Mouse (Mus musculus): ENCODE measurements around the gene Slc22a5.
A peak's percentile ranks its signal among the peaks of the same experiment; 100 is the strongest.
"Not testable (repeated sequence)": the region's sequence is repeated elsewhere in the genome, so short reads cannot be mapped to it uniquely, and the experiment has no call there.

Slc22a5 gene

GRCm38 (mm10) chr11:53891505-53892451, at the start of gene Slc22a5:
Gene Slc22a5 (minus strand): TSS chr11:53891660.
- TF ChIP-seq NANOG (IDR thresholded peaks at IDR 0.05; ENCODE audit: borderline replicate concordance, low read length), result no peak
- TF ChIP-seq CTCF (conservative IDR thresholded peaks at IDR 0.05; ENCODE audit: low read length), result no peak
- no peak for TF ChIP-seq POU5F1 (IDR thresholded peaks at IDR 0.05; ENCODE audit: borderline replicate concordance, low read length)
- peak within 1 kb of the TSS; percentile 84 for H3K4me3 ChIP-seq (replicated peaks; ENCODE audit: low read length)

GRCm38 (mm10) chr11:53931944-53932318, 40.5 kb upstream of the Slc22a5 start:
- not testable (repeated sequence) for H3K9me3 ChIP-seq (ENCODE audit: low read length); H3K36me3 ChIP-seq (ENCODE audit: insufficient read depth, low read length); H3K4me3 ChIP-seq (replicated peaks; ENCODE audit: low read length); H3K27me3 ChIP-seq (ENCODE audit: insufficient read depth, low read length); H3K4me1 ChIP-seq (replicated peaks; ENCODE audit: low read depth, low read length)

More at GRCm38 (mm10) chr11:53891505-53892451, at the start of gene Slc22a5:
- H3K9me3 ChIP-seq (ENCODE audit: low read length), result no peaks in the 10 kb centered on the region
- peaks cover 33% of the 10 kb centered on the region for H3K4me1 ChIP-seq (replicated peaks; ENCODE audit: low read depth, low read length)
- no peaks in the 10 kb centered on the region for H3K36me3 ChIP-seq (ENCODE audit: insufficient read depth, low read length)
- peaks cover 11% of the 10 kb centered on the region for H3K27me3 ChIP-seq (ENCODE audit: insufficient read depth, low read length)

GRCm38 (mm10) chr11:53931091-53931943, 39.9 kb upstream of the Slc22a5 start:
- TF ChIP-seq NANOG (IDR thresholded peaks at IDR 0.05; ENCODE audit: borderline replicate concordance, low read length) (no peak), POU5F1 (IDR thresholded peaks at IDR 0.05; ENCODE audit: borderline replicate concordance, low read length) (no peak), CTCF (conservative IDR thresholded peaks at IDR 0.05; ENCODE audit: low read length) (peak; percentile 57)
- H3K27me3 ChIP-seq (ENCODE audit: insufficient read depth, low read length), result 0 out of 2 replicates have a peak, but pooled peaks cover 2% of the 10 kb centered on the region
- H3K36me3 ChIP-seq (ENCODE audit: insufficient read depth, low read length), result no peaks in the 10 kb centered on the region
- H3K9me3 ChIP-seq (ENCODE audit: low read length), result no peaks in the 10 kb centered on the region
- H3K4me1 ChIP-seq (replicated peaks; ENCODE audit: low read depth, low read length), result peaks cover 9% of the 10 kb centered on the region
- no peak overlapping the region for H3K4me3 ChIP-seq (replicated peaks; ENCODE audit: low read length)

- H3K27me3 ChIP-seq (ENCODE audit: insufficient read depth, low read length), result 0 out of 2 replicates have a peak, but pooled peaks cover 3% of the 10 kb centered on the region
- H3K4me1 ChIP-seq (replicated peaks; ENCODE audit: low read depth, low read length), result peaks cover 9% of the 10 kb centered on the region
- H3K36me3 ChIP-seq (ENCODE audit: insufficient read depth, low read length), result no peaks in the 10 kb centered on the region
- H3K4me3 ChIP-seq (replicated peaks; ENCODE audit: low read length), result no peak overlapping the region
- H3K9me3 ChIP-seq (ENCODE audit: low read length), result no peaks in the 10 kb centered on the region
- TF ChIP-seq NANOG (IDR thresholded peaks at IDR 0.05; ENCODE audit: borderline replicate concordance, low read length) (no peak), CTCF (conservative IDR thresholded peaks at IDR 0.05; ENCODE audit: low read length) (no peak), POU5F1 (IDR thresholded peaks at IDR 0.05; ENCODE audit: borderline replicate concordance, low read length) (no peak)
Measured at GRCm38 (mm10) chr11:53929741-53930140, 38.3 kb upstream of the Slc22a5 start.

GRCm38 (mm10) chr11:53928585-53928984, 37.1 kb upstream of the Slc22a5 start:
- H3K36me3 ChIP-seq (ENCODE audit: insufficient read depth, low read length), result no peaks in the 10 kb centered on the region
- peaks cover 9% of the 10 kb centered on the region for H3K4me1 ChIP-seq (replicated peaks; ENCODE audit: low read depth, low read length)
- H3K9me3 ChIP-seq (ENCODE audit: low read length), result no peaks in the 10 kb centered on the region
- no peak overlapping the region for H3K4me3 ChIP-seq (replicated peaks; ENCODE audit: low read length)
- H3K27me3 ChIP-seq (ENCODE audit: insufficient read depth, low read length), result 0 out of 2 replicates have a peak, but pooled peaks cover 3% of the 10 kb centered on the region
- TF ChIP-seq NANOG (IDR thresholded peaks at IDR 0.05; ENCODE audit: borderline replicate concordance, low read length) (no peak), CTCF (conservative IDR thresholded peaks at IDR 0.05; ENCODE audit: low read length) (no peak), POU5F1 (IDR thresholded peaks at IDR 0.05; ENCODE audit: borderline replicate concordance, low read length) (no peak)

GRCm38 (mm10) chr11:53926303-53926702, 34.8 kb upstream of the Slc22a5 start:
- Histone ChIP-seq H3K4me3 (replicated peaks; ENCODE audit: low read length) (no peak overlapping the region), H3K36me3 (ENCODE audit: insufficient read depth, low read length) (no peaks in the 10 kb centered on the region), H3K4me1 (replicated peaks; ENCODE audit: low read depth, low read length) (peaks cover 7% of the 10 kb centered on the region), H3K27me3 (ENCODE audit: insufficient read depth, low read length) (0 out of 2 replicates have a peak, but pooled peaks cover 3% of the 10 kb centered on the region), H3K9me3 (ENCODE audit: low read length) (no peaks in the 10 kb centered on the region)
- TF ChIP-seq POU5F1 (IDR thresholded peaks at IDR 0.05; ENCODE audit: borderline replicate concordance, low read length), result no peak
- no peak for TF ChIP-seq NANOG (IDR thresholded peaks at IDR 0.05; ENCODE audit: borderline replicate concordance, low read length)
- no peak for TF ChIP-seq CTCF (conservative IDR thresholded peaks at IDR 0.05; ENCODE audit: low read length)

GRCm38 (mm10) chr11:53918851-53919250, 27.4 kb upstream of the Slc22a5 start:
- no peaks in the 10 kb centered on the region for H3K9me3 ChIP-seq (ENCODE audit: low read length)
- no peaks in the 10 kb centered on the region for H3K27me3 ChIP-seq (ENCODE audit: insufficient read depth, low read length)
- TF ChIP-seq CTCF (conservative IDR thresholded peaks at IDR 0.05; ENCODE audit: low read length) (no peak), POU5F1 (IDR thresholded peaks at IDR 0.05; ENCODE audit: borderline replicate concordance, low read length) (no peak), NANOG (IDR thresholded peaks at IDR 0.05; ENCODE audit: borderline replicate concordance, low read length) (no peak)
- no peaks in the 10 kb centered on the region for H3K4me1 ChIP-seq (replicated peaks; ENCODE audit: low read depth, low read length)
- no peaks in the 10 kb centered on the region for H3K36me3 ChIP-seq (ENCODE audit: insufficient read depth, low read length)
- no peak overlapping the region for H3K4me3 ChIP-seq (replicated peaks; ENCODE audit: low read length)

- no peak overlapping the region for H3K4me3 ChIP-seq (replicated peaks; ENCODE audit: low read length)
- TF ChIP-seq NANOG (IDR thresholded peaks at IDR 0.05; ENCODE audit: borderline replicate concordance, low read length), result no peak
- TF ChIP-seq POU5F1 (IDR thresholded peaks at IDR 0.05; ENCODE audit: borderline replicate concordance, low read length), result no peak
- TF ChIP-seq CTCF (conservative IDR thresholded peaks at IDR 0.05; ENCODE audit: low read length), result no peak
- H3K9me3 ChIP-seq (ENCODE audit: low read length), result no peaks in the 10 kb centered on the region
- no peaks in the 10 kb centered on the region for H3K36me3 ChIP-seq (ENCODE audit: insufficient read depth, low read length)
- H3K27me3 ChIP-seq (ENCODE audit: insufficient read depth, low read length), result peaks cover 3% of the 10 kb centered on the region; the same call in 1 of the 2 replicates
- H3K4me1 ChIP-seq (replicated peaks; ENCODE audit: low read depth, low read length), result no peaks in the 10 kb centered on the region
Measured at GRCm38 (mm10) chr11:53911011-53911410, 19.6 kb upstream of the Slc22a5 start.
